Mouse (Mus musculus) testis, adult 2 months (tissue): ENCODE measurements at regions not wholly inside any gene's neighbourhood (a gene's known extent, or its start where the extent isn't known, plus 50 kb on each side); places are given as distances from the start of the nearest gene placed in this dataset.

Experiments
- CTCF ChIP-seq: fragments of 200-500 bp; IDR thresholded peaks from 2 replicates; pipeline ENCODE4 v1.5.1; 2012; ENCODE audit warnings: low read depth, mild to moderate bottlenecking, inconsistent platforms, low read length, moderate library complexity; ENCODE audit not compliant: control insufficient read depth, insufficient read depth, insufficient replicate concordance
- POLR2A ChIP-seq: fragments of 200-500 bp; IDR thresholded peaks from 2 replicates; pipeline ENCODE4 v1.6.1; 2012; ENCODE audit warnings: low read depth, mild to moderate bottlenecking, inconsistent platforms, low read length, moderate library complexity; ENCODE audit not compliant: control insufficient read depth

DNA sequence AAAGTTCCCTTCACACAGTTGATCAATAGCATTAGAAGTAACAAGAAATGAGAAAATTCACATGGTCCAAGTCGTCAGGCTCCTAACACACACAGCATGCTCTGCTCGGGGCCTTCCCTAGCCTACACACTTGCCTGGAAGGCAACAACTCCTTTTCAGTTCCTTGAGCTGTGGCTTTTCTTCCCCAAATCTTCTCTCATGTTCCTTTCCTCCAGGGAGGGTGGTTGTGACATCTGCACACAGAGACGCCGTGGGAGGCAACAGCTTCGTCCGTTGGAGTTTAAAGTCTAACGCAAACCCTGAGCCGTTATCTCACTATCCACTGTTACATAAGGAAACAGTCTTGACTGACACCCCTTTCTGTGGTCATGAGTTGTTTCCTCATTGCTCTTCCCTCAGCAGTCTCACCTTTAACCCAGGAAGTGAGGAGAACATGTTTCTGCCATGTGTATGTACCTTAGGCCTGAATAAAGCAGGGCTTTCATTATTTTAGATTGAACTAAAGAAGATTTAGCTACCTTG is 88.4 kb upstream of the Tbl1xr1 start:
- TF ChIP-seq CTCF = no peak
- no peak for TF ChIP-seq POLR2A
